In genomic region chr16:30873493-30874211, GRCm38 (mm10) we compare ENCODE assay signal across 8 mouse cellular contexts.
DNase-seq lines count a peak whose midpoint lies in the region; ATAC-seq lines count a peak whose summit lies in the region.

No protein-coding gene starts in this region.

- ATAC-seq in cerebellum, adult (ENCODE audit: insufficient number of reproducible peaks, low FRiP score, low TSS enrichment) = no peak
- ATAC-seq in heart, embryonic 15.5 days (replicated peaks; ENCODE audit: insufficient number of reproducible peaks, insufficient read depth, low FRiP score, low read depth) = no peak

- H3K27me3 ChIP-seq in heart, embryonic 15.5 days = no peaks in the 10 kb centered on the region

- peaks cover 16% of the 10 kb centered on the region for H3K4me1 ChIP-seq in heart, embryonic 15.5 days (replicated peaks)

- H3K9me3 ChIP-seq in heart, embryonic 15.5 days (replicated peaks) = no peaks in the 10 kb centered on the region

- H3K4me3 ChIP-seq in heart, embryonic 15.5 days = no peak overlapping the region

- H3K9ac ChIP-seq in heart, embryonic 15.5 days = no peak overlapping the region

- H3K27ac ChIP-seq in heart, embryonic 15.5 days = peak overlapping the region; percentile 21; the same call in 1 of the 2 replicates

- DNase-seq in cerebellum, adult 9-10 months = peak; percentile 4
- DNase-seq in fat pad, adult 2 months (ENCODE audit: extremely low read depth, low read depth, low spot score) = peak; percentile 43
- DNase-seq in kidney, postnatal 14 days = peak; percentile 57
- DNase-seq in mesoderm, embryonic 11.5 days (ENCODE audit: low read depth, low spot score) = peak; percentile 49
- no peak for DNase-seq in right cerebral cortex, adult 18-20 months
- no peak for DNase-seq in urinary bladder, postnatal 14 days (ENCODE audit: low spot score)

- 42% methylated on average over 26 of the region's 26 CpGs for WGBS in heart, embryonic 15.5 days

- no peaks in the 10 kb centered on the region for H3K36me3 ChIP-seq in heart, embryonic 15.5 days

- H3K4me2 ChIP-seq in heart, embryonic 15.5 days = peak overlapping the region; percentile 36

Comparison
In these comparisons a context has a peak if more than half of its experiments do, and no peak if none do; other contexts are left out.
1. DNase-seq: peak in cerebellum, adult 9-10 months (single experiment), fat pad, adult 2 months (single experiment), kidney, postnatal 14 days (single experiment) and mesoderm, embryonic 11.5 days (single experiment); none in right cerebral cortex, adult 18-20 months (single experiment) and urinary bladder, postnatal 14 days (single experiment).